Mouse (Mus musculus) ES-Bruce4 (cell line): Measurements from ENCODE around the gene Ing1. TPM values are rescaled to one million over a fixed set of nuclear protein-coding genes. Genes with fewer than 3 reads are reported as not detected.

ENCODE experiments used
- H3K27ac ChIP-seq: 2 replicates; pipeline ENCODE4 v1.5.1; 2012; ENCODE audit warnings: low read length, inconsistent platforms; ENCODE audit not compliant: insufficient read depth
- H3K27me3 ChIP-seq: 2 replicates; pipeline ENCODE4 v1.6.1; 2012; ENCODE audit warnings: mild to moderate bottlenecking, low read length, inconsistent platforms; ENCODE audit not compliant: control insufficient read depth, poor library complexity, insufficient read depth, severe bottlenecking
- H3K36me3 ChIP-seq: 2 replicates; pipeline ENCODE4 v1.6.1; 2012; ENCODE audit warnings: inconsistent platforms, mild to moderate bottlenecking, low read length, moderate library complexity; ENCODE audit not compliant: control insufficient read depth, poor library complexity, insufficient read depth, severe bottlenecking
- H3K4me1 ChIP-seq: one replicate; pipeline ENCODE4 v1.8.1; 2011; ENCODE audit warnings: low read length; ENCODE audit not compliant: control insufficient read depth, insufficient read depth
- H3K4me3 ChIP-seq: 2 replicates; pipeline ENCODE4 v1.5.1; 2011; ENCODE audit warnings: low read depth, mild to moderate bottlenecking, low read length
- H3K9ac ChIP-seq: 2 replicates; pipeline ENCODE4 v1.6.1; 2012; ENCODE audit warnings: low read depth, mild to moderate bottlenecking, inconsistent platforms; ENCODE audit not compliant: poor library complexity, severe bottlenecking
- H3K9me3 ChIP-seq: replicated peaks from 2 replicates; pipeline ENCODE4 v1.6.1; 2012; ENCODE audit warnings: mild to moderate bottlenecking, low read length, inconsistent platforms; ENCODE audit not compliant: control insufficient read depth, poor library complexity, insufficient read depth, severe bottlenecking
- CTCF ChIP-seq: IDR thresholded peaks from one replicate; pipeline ENCODE4 v1.8.1; 2011; ENCODE audit warnings: low read depth, low read length
- EP300 ChIP-seq: IDR thresholded peaks from 2 replicates; pipeline ENCODE4 v1.6.1; 2011; ENCODE audit warnings: low read depth, low read length; ENCODE audit not compliant: insufficient read depth
- POLR2A ChIP-seq: IDR thresholded peaks from one replicate; pipeline ENCODE4 v1.8.1; 2011; ENCODE audit warnings: low read length; ENCODE audit not compliant: insufficient read depth
- polyA plus RNA-seq: library from polyadenylated mRNA; stranded (reverse); fragments of >200 nt; gene quantifications from 2 replicates; pipeline ENCODE4 v1.2.4, GENCODE M21; 2011; ENCODE audit warnings: low read depth; ENCODE audit not compliant: missing spikeins, insufficient read depth, insufficient read length

The Ing1 gene
- 58.2 and 59.1 TPM in 2 replicates for polyA plus RNA-seq

DNA sequence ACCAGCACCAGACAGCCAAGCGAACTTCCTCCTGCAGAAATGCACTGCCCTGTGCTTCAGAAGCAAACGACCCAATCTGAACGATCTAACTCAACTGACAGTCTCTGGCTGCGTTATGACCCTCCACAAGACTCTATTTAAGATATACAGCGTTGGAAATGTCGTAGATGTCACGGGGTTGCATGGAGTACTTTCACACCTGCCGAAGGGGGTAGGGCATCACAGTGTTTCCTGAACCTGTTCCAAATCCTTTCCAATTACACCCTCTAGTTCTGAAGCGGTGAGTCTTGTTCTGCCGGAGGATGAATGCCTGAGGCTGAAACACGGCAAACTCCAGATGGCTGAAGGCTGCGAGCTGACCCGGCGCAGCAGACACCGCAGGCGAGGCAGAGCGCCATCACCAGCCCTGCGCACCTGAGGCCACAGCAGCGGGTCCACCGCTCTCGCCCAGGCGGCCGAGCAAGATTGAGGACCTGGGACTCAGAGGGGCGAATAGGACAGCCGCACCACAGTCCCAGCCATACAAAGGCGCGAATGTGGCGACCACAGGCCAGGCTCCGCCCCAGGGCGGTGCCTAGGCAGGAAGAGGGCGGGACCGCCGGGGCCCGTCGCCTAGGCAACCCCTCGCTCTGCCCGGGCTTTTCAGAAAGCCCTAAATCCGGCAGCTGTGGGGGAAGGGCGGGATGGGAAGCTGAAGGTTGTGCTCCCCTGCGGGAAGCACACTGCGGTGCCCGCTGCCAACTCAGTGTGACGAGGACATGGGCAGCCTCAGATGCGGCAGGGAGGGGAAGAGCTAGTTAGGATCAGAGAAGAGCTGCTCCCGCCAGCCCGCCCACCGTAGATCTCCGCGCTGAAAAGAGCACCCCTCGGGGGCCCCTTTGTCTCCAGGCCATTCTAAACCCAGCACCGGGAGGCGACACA lies at the start of gene Ing1:
Ing1 (plus strand) TSS at position 773 of the 921 bp plus-strand sequence.
- H3K9ac ChIP-seq: peak within 1 kb of the TSS; percentile 98
- peak within 1 kb of the TSS; percentile 91 for H3K4me3 ChIP-seq
- H3K36me3 ChIP-seq: no peaks in the 10 kb centered on the region
- TF ChIP-seq POLR2A (peak; percentile 92), CTCF (no peak), EP300 (0 out of 2 replicates have a peak, but pooled peaks have one; percentile 11)
- H3K27ac ChIP-seq: peak within 1 kb of the TSS; percentile 86
- no peaks in the 10 kb centered on the region for H3K9me3 ChIP-seq
- no peaks in the 10 kb centered on the region for H3K4me1 ChIP-seq
- H3K27me3 ChIP-seq: no peaks in the 10 kb centered on the region

GRCm38 (mm10) chr8:11506074-11506473 lies 49.3 kb upstream of the Ing1 start:
- Histone ChIP-seq H3K4me1 (no peaks in the 10 kb centered on the region), H3K27ac (no peak overlapping the region), H3K4me3 (no peak overlapping the region), H3K9me3 (no peaks in the 10 kb centered on the region), H3K36me3 (peaks cover 39% of the 10 kb centered on the region), H3K9ac (no peak overlapping the region), H3K27me3 (no peaks in the 10 kb centered on the region)
- TF ChIP-seq CTCF (no peak), EP300 (no peak), POLR2A (no peak)

DNA sequence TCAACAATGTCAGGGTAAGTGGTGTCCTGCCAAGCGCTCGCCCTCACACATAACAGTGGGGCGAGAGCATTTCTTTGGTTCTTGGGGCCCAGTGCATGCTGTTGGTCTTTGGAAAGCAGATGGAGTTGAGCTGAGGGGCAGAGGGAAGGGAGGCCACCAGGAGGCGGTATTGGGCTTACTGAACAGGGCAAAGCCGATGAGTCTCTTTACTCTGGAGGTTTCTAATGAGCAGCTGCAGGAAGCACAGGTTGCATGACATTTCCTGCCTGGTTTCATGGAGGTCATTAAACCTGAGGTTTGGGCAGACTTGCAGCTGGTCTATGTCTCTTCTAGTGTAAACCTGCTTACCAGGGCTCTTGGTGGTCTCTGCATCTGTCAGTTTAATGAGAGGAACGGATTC lies 48.6 kb upstream of the Ing1 start:
- no peak overlapping the region for H3K27ac ChIP-seq

DNA sequence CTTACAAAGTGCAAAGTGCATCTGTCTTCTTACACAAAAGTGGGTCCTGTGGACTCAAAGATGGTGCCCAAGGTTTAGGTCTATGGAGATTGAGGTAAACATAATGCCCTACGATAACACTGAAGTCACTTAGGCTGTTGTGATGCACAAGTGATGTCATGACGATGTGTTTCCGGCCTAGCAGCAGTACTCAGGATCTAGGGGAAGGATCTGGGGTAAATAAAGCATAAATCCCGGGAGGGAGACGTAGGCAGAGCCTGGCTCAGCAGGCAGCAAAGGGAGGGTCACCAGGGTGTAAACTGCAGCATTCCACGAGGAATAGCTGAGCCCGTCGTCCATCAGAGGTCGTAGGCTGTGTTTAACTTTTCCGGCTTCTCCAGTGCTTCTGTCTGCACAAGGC lies 46.5 kb upstream of the Ing1 start:
- no peaks in the 10 kb centered on the region for H3K9me3 ChIP-seq
- H3K4me3 ChIP-seq: no peak overlapping the region
- H3K27ac ChIP-seq: no peak overlapping the region
- no peak for TF ChIP-seq CTCF
- no peak for TF ChIP-seq POLR2A
- no peak for TF ChIP-seq EP300
- H3K27me3 ChIP-seq: no peaks in the 10 kb centered on the region
- peaks cover 58% of the 10 kb centered on the region for H3K36me3 ChIP-seq
- no peak overlapping the region for H3K9ac ChIP-seq
- no peaks in the 10 kb centered on the region for H3K4me1 ChIP-seq

More for the DNA sequence above, 48.6 kb upstream of the Ing1 start:
- TF ChIP-seq EP300 (no peak), POLR2A (no peak), CTCF (peak; percentile 75)
- Histone ChIP-seq H3K9ac (no peak overlapping the region), H3K9me3 (no peaks in the 10 kb centered on the region), H3K4me3 (no peak overlapping the region), H3K4me1 (no peaks in the 10 kb centered on the region), H3K36me3 (peaks cover 47% of the 10 kb centered on the region), H3K27me3 (no peaks in the 10 kb centered on the region)

DNA sequence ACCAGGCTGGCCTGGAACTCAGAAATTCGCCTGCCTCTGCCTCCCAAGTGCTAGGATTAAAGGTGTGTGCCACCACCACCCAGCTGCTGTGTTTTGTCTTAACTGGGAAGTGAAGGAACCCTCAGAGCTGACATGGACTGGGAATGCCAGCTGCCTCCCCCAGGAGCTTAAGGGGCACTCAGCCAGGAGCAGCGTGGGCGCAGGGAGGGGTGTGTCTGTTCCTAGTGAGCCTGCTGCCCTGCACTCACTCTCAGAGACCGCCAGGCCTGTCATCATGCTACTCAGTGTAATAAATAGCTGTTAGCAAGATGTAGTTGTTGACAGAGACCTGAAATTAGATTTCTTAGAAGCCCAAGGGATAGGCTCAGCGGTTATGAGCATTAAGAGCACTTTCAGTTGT lies 44.4 kb upstream of the Ing1 start:
- no peak for TF ChIP-seq CTCF
- TF ChIP-seq POLR2A: no peak
- no peak for TF ChIP-seq EP300
- no peak overlapping the region for H3K27ac ChIP-seq
- peaks cover 53% of the 10 kb centered on the region for H3K36me3 ChIP-seq

DNA sequence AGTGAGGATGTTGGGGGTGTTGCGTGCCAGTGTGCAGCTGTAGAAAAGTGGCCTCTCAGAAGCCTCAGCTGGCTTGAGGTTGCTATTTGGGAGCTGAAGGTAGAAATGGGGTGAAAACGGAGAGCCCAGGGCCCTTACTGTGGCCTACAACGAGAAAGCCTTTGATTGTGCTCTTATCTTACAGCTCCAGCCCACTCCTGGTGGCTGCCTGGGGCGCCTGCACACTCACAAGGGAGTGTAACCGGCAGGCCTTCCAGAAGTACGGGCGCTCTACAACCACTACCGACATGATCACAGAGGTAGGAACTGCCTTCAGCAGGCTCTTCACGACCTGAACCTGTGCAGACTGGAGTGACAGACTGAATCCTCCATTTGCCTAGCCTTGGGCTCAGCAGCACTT lies 42.7 kb upstream of the Ing1 start:
- H3K27ac ChIP-seq: no peak overlapping the region
- H3K9ac ChIP-seq: no peak overlapping the region
- TF ChIP-seq CTCF: no peak
- H3K27me3 ChIP-seq: no peaks in the 10 kb centered on the region
- H3K4me3 ChIP-seq: no peak overlapping the region
- H3K4me1 ChIP-seq: no peaks in the 10 kb centered on the region
- H3K9me3 ChIP-seq: no peaks in the 10 kb centered on the region
- H3K36me3 ChIP-seq: peaks cover 55% of the 10 kb centered on the region

More for the DNA sequence above, 44.4 kb upstream of the Ing1 start:
- H3K27me3 ChIP-seq: no peaks in the 10 kb centered on the region
- H3K4me1 ChIP-seq: no peaks in the 10 kb centered on the region
- no peak overlapping the region for H3K4me3 ChIP-seq
- H3K9ac ChIP-seq: no peak overlapping the region
- H3K9me3 ChIP-seq: no peaks in the 10 kb centered on the region
